Mouse (Mus musculus) heart, adult 2 months (tissue): ENCODE measurements around the gene Chmp4b.

Experiments used
- CTCF ChIP-seq: fragments of 200-600 bp; IDR thresholded peaks from 2 replicates; pipeline ENCODE4 v1.8.1; 2022; ENCODE audit warnings: antibody characterized with exemption, mild to moderate bottlenecking, moderate library complexity
- POLR2A ChIP-seq: fragments of 200-500 bp; IDR thresholded peaks from 2 replicates; pipeline ENCODE4 v1.6.1; 2011; ENCODE audit warnings: mild to moderate bottlenecking, low read depth, low read length, control low read depth; ENCODE audit not compliant: insufficient read depth

DNA sequence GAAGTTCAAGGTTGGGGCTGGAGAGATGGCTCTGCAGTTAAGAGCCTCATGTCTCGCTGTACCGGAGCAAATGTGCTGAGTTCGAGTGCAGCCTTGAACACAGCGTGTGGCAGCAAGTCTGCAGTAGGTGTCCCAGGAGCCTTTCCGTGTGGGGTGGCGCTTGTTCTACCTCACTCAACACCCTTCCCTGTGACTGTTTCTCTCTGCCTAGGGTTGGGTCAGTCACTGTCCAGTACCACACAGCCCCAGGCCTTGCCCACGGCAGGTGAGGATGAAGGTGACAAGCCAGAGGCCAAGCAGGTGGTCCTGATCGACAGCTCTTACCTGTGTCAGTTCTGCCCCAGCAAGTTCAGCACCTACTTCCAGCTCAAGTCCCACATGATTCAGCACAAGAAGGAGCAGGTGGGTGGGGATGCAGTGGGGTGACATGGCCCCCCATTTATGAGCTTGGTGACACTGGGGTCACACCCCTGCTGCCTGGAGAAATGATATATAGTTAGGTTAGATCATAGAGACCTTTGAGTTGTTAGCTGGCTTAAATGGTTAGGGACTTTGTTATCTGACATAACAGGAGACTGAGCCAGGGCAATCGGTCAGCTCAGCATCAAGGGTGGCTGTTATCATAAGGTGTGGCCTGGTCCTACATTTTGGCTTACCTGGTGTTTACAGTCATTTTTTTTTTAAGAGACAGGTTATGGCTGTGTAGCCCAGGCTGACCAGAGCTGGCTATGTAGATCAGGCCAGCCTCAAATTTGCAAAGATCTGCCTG lies 17.4 kb upstream of the Chmp4b start:
- no peak for TF ChIP-seq CTCF
- no peak for TF ChIP-seq POLR2A
